Mouse (Mus musculus): ENCODE measurements around the gene Neto2. TPM values are rescaled to one million over a fixed set of nuclear protein-coding genes. Genes with fewer than 3 reads are reported as not detected.

The Neto2 gene
- total RNA-seq (2023): under 1 TPM; 0.32 to 0.33 TPM

GRCm38 (mm10) chr8:85700751-85701351 lies at the start of gene Neto2:
TSS of gene Neto2 (minus strand) at chr8:85700924.

Other genes with a start within 250 kb of the Neto2 start
- 1 to 10 TPM; 1.9 to 2.6 TPM for gene Gpt2, start 208.3 kb downstream of the Neto2 start, total RNA-seq (2023)
- 100 to 1,000 TPM; 149 to 152 TPM for gene Dnaja2, start 145.6 kb downstream of the Neto2 start, total RNA-seq (2023)
- gene Itfg1, start 140.0 kb upstream of the Neto2 start, total RNA-seq (2023): 10 to 100 TPM; 28.0 to 28.5 TPM
- gene Phkb, start 140.0 kb upstream of the Neto2 start, total RNA-seq (2023): 10 to 100 TPM; 25.2 to 26.2 TPM

Measured in B cell, adult 67 days (primary cell).